In the genomic region with DNA sequence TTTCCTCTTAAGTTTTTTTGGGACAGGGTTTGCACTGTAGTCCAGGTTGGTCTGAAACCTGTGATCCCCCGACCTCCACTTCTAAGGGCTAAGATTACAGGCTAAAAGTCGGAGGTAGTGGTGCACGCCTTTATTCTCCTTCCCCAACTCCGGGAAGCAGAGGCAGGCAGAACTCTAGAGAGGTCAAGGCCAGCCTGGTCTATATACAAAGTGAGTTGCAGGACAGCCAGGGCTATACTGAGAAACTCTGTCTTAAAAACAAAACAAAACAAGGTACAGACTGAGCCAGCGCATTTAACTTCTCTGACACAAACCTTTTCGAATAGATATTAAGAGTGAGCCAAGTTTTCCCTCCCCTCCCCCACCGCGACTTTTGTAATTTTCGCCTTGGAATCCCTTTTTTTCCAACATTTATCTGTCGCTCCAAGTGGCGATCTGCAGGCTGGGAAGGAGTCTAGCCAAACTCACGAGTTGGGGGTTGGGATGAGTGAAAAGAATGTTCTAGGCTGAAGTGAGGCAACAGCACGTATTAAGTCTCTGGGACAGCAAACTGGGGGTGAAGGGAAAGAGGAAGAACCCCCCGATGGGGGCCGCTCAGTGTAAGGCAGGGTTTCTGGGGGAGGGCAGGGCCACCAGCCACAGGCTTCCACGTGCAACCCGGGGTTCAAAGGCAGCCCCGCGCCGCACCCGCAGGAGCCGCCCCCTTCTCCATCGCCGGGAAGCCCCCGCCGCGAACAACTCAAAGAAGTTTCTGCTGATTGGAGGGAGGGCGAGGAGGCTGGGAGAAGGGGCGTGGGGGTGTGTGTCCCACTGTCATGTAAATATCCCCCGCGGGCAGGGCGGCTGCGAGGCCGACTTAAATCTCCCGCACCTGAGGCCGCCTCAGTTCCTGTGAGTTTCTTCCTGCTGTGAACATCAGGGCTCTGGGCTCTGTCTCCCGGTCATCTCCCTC, we compare ENCODE assay signal across 8 mouse cellular contexts. TPM values are rescaled to one million over a fixed set of nuclear protein-coding genes. Genes with fewer than 3 reads are reported as not detected.
DNase-seq lines count a peak whose midpoint lies in the region; ATAC-seq and TF ChIP-seq lines count a peak whose summit lies in the region.

No protein-coding gene starts in this region.

- ATAC-seq in kidney, embryonic 15.5 days (replicated peaks; ENCODE audit: low FRiP score), result no peak; the same call in 1 of the 2 replicates

- H3K36me3 ChIP-seq in kidney, embryonic 15.5 days, result no peaks in the 10 kb centered on the region
- no peaks in the 10 kb centered on the region for H3K36me3 ChIP-seq in small intestine, adult 2 months (ENCODE audit: control insufficient read depth, insufficient read depth, low read length)

- DNase-seq in left cerebral cortex, postnatal 4 days, result peak; percentile 58
- no peak for DNase-seq in left cerebral cortex, adult 18-20 months (ENCODE audit: low spot score in 2 of 2)
- DNase-seq in cerebellum, postnatal 10 days, result peak; percentile 50 to 54
- peak; percentile 38 to 42 for DNase-seq in heart, adult 9 months (ENCODE audit: low spot score in 2 of 2)
- peak; percentile 31 for DNase-seq in lung, postnatal 25 days (ENCODE audit: low spot score)
- no peak for DNase-seq in right cerebral cortex, postnatal 36 days (ENCODE audit: low spot score in 2 of 2)

- peaks cover 48% of the 10 kb centered on the region for H3K4me1 ChIP-seq in kidney, embryonic 15.5 days
- H3K4me1 ChIP-seq in small intestine, adult 2 months (ENCODE audit: control insufficient read depth, insufficient read depth, insufficient read length, low read length), result peaks cover 2% of the 10 kb centered on the region; the same call in 1 of the 2 replicates

- peak overlapping the region; percentile 97 for H3K27ac ChIP-seq in kidney, embryonic 15.5 days
- H3K27ac ChIP-seq in small intestine, adult 2 months (ENCODE audit: insufficient read depth, low read depth, low read length), result peak overlapping the region; percentile 75

- H3K9ac ChIP-seq in kidney, embryonic 15.5 days, result peak overlapping the region; percentile 75

- intact Hi-C loops in left cerebral cortex, postnatal 4 days (cut with DNase I), result no loop called here

- no peak for TF ChIP-seq POLR2A in small intestine, adult 2 months (IDR thresholded peaks at IDR 0.05; ENCODE audit: low read depth, low read length)

- H3K4me2 ChIP-seq in kidney, embryonic 15.5 days, result peak overlapping the region; percentile 86

- WGBS in kidney, embryonic 15.5 days, result 9% methylated on average over 37 of the region's 37 CpGs
- WGBS in small intestine, adult 2 months, result 6% methylated on average over 37 of the region's 37 CpGs

- no peaks in the 10 kb centered on the region for H3K27me3 ChIP-seq in kidney, embryonic 15.5 days
- no peaks in the 10 kb centered on the region for H3K27me3 ChIP-seq in small intestine, adult 2 months (ENCODE audit: control insufficient read depth, insufficient read depth, low read length)

- TF ChIP-seq CTCF in small intestine, adult 2 months (IDR thresholded peaks at IDR 0.05; ENCODE audit: extremely low read depth, insufficient read length, insufficient replicate concordance, low read depth, low read length), result no peak

- no peaks in the 10 kb centered on the region for H3K9me3 ChIP-seq in kidney, embryonic 15.5 days (replicated peaks)

- peak overlapping the region; percentile 66 for H3K4me3 ChIP-seq in kidney, embryonic 15.5 days (replicated peaks)
- peak overlapping the region; percentile 77 for H3K4me3 ChIP-seq in small intestine, adult 2 months (ENCODE audit: low read depth, low read length)

RNA-seq across cellular contexts. Expression of a gene that starts 4.3 kb away (rescaled TPM):
- total RNA-seq in left cerebral cortex, postnatal 4 days (2021), result 100 to 1,000 TPM; 323 to 344 TPM
- total RNA-seq in left cerebral cortex, adult 18-20 months (2021), result 100 to 1,000 TPM; 191 to 199 TPM
- polyA plus RNA-seq in kidney, embryonic 15.5 days (2015; fragmentation: Nextera tagmentation; extraction: Ambion mirVana), result 486 and 529 TPM in 2 replicates
- 19.2 and 40.4 TPM in 2 replicates for polyA plus RNA-seq in small intestine, adult 2 months (2012; rRNA removed)

RNA-seq across cellular contexts. Expression of a gene that starts 12.8 kb away (rescaled TPM):
- total RNA-seq in left cerebral cortex, postnatal 4 days (2021), result 10 to 100 TPM; 61.4 to 71.8 TPM
- 10 to 100 TPM; 39.5 to 45.2 TPM for total RNA-seq in left cerebral cortex, adult 18-20 months (2021)
- 34.8 and 40.7 TPM in 2 replicates for polyA plus RNA-seq in kidney, embryonic 15.5 days (2015; fragmentation: Nextera tagmentation; extraction: Ambion mirVana)
- polyA plus RNA-seq in small intestine, adult 2 months (2012; rRNA removed), result 7.5 and 8.3 TPM in 2 replicates

RNA-seq across cellular contexts. Expression of a gene that starts 16.0 kb away (rescaled TPM):
- 1 to 10 TPM; 2.1 to 2.6 TPM for total RNA-seq in left cerebral cortex, postnatal 4 days (2021)
- 1 to 10 TPM; 3.8 TPM for total RNA-seq in left cerebral cortex, adult 18-20 months (2021)
- 11.5 and 13.2 TPM in 2 replicates for polyA plus RNA-seq in kidney, embryonic 15.5 days (2015; fragmentation: Nextera tagmentation; extraction: Ambion mirVana)
- 4.9 and 7.8 TPM in 2 replicates for polyA plus RNA-seq in small intestine, adult 2 months (2012; rRNA removed)

RNA-seq across cellular contexts. Expression of a gene that starts 32.0 kb away (rescaled TPM):
- 10 to 100 TPM; 14.9 to 15.6 TPM for total RNA-seq in left cerebral cortex, postnatal 4 days (2021)
- 1 to 10 TPM; 6.1 to 6.7 TPM for total RNA-seq in left cerebral cortex, adult 18-20 months (2021)
- polyA plus RNA-seq in kidney, embryonic 15.5 days (2015; fragmentation: Nextera tagmentation; extraction: Ambion mirVana), result 35.2 and 37.7 TPM in 2 replicates
- 81.4 and 175 TPM in 2 replicates for polyA plus RNA-seq in small intestine, adult 2 months (2012; rRNA removed)

Comparison
In these comparisons a context has a peak if more than half of its experiments do, and no peak if none do; other contexts are left out.
1. DNase-seq: peak in left cerebral cortex, postnatal 4 days (single experiment), cerebellum, postnatal 10 days (2 of 2), heart, adult 9 months (2 of 2) and lung, postnatal 25 days (single experiment); none in left cerebral cortex, adult 18-20 months (0 of 2) and right cerebral cortex, postnatal 36 days (0 of 2).